Mouse (Mus musculus) forebrain, embryonic 13.5 days (tissue): ENCODE results near the gene Apaf1. TPM values are rescaled to one million over a fixed set of nuclear protein-coding genes. Genes with fewer than 3 reads are reported as not detected.

Experiments used
- ATAC-seq: fragments of 200-750 bp; cut with Nextera tagmentation; 2 replicates; pipeline ENCODE4 v1.8.0; 2017
- H3K27ac ChIP-seq: fragments of 300-500 bp; sonication (generic); 2 replicates; pipeline ENCODE4 v1.5.1; 2015; ENCODE audit warnings: inconsistent platforms, mild to moderate bottlenecking, moderate library complexity
- H3K27me3 ChIP-seq: fragments of 300-500 bp; sonication (generic); 2 replicates; pipeline ENCODE4 v1.6.1; 2015; ENCODE audit warnings: mild to moderate bottlenecking, inconsistent platforms
- H3K36me3 ChIP-seq: fragments of 300-500 bp; sonication (generic); 2 replicates; pipeline ENCODE4 v1.6.1; 2015; ENCODE audit warnings: mild to moderate bottlenecking, inconsistent platforms; ENCODE audit not compliant: poor library complexity, severe bottlenecking
- H3K4me1 ChIP-seq: fragments of 300-500 bp; sonication (generic); 2 replicates; pipeline ENCODE4 v1.6.1; 2015; ENCODE audit warnings: inconsistent platforms
- H3K4me2 ChIP-seq: fragments of 300-500 bp; sonication (generic); 2 replicates; pipeline ENCODE4 v1.6.1; 2015; ENCODE audit warnings: inconsistent platforms, mild to moderate bottlenecking, moderate library complexity
- H3K4me3 ChIP-seq: fragments of 300-500 bp; sonication (generic); 2 replicates; pipeline ENCODE4 v1.5.1; 2015; ENCODE audit warnings: mild to moderate bottlenecking, inconsistent platforms
- H3K9ac ChIP-seq: fragments of 300-500 bp; sonication (generic); 2 replicates; pipeline ENCODE4 v1.6.1; 2015; ENCODE audit warnings: mild to moderate bottlenecking, inconsistent platforms
- H3K9me3 ChIP-seq: fragments of 300-500 bp; sonication (generic); replicated peaks from 2 replicates; pipeline ENCODE4 v1.6.1; 2016; ENCODE audit warnings: inconsistent platforms
- WGBS: fragments of 180-500 bp; shearing (Covaris S2); methylation state at CpG from one replicate; pipeline ENCODE4 v1.1.7; 2015; 5-methylcytosine and 5-hydroxymethylcytosine counted together
- polyA plus RNA-seq: library from polyadenylated mRNA; unstranded; fragments of >200 nt; fragmentation: Nextera tagmentation; extraction: Ambion mirVana; gene quantifications from 2 replicates; pipeline ENCODE4 v1.2.1, GENCODE M21; 2015

Apaf1 gene
- polyA plus RNA-seq, 1 experiment from 2014 or later = 19.8 TPM

GRCm38 (mm10) chr10:91073345-91073744 lies 9.2 kb downstream of the Apaf1 start:
- H3K9ac ChIP-seq = no peak overlapping the region
- no peaks in the 10 kb centered on the region for H3K27me3 ChIP-seq
- ATAC-seq = no peak
- WGBS = 79% methylated on average over 3 of the region's 3 CpGs
- no peak overlapping the region for H3K27ac ChIP-seq
- no peak overlapping the region for H3K4me2 ChIP-seq
- H3K4me1 ChIP-seq = no peaks in the 10 kb centered on the region
- H3K4me3 ChIP-seq = no peak overlapping the region
- no peaks in the 10 kb centered on the region for H3K9me3 ChIP-seq
- H3K36me3 ChIP-seq = peaks cover 39% of the 10 kb centered on the region

- WGBS = 55% methylated on average over 1 of the region's 1 CpGs
- Histone ChIP-seq H3K9me3 (no peaks in the 10 kb centered on the region), H3K9ac (no peak overlapping the region), H3K27me3 (no peaks in the 10 kb centered on the region), H3K4me1 (no peaks in the 10 kb centered on the region), H3K4me2 (no peak overlapping the region), H3K27ac (no peak overlapping the region), H3K36me3 (peaks cover 33% of the 10 kb centered on the region), H3K4me3 (no peak overlapping the region)
- no peak for ATAC-seq
These were observed 10.8 kb downstream of the Apaf1 start for GRCm38 (mm10) chr10:91071768-91072167.

- Histone ChIP-seq H3K27me3 (no peaks in the 10 kb centered on the region), H3K27ac (no peak overlapping the region), H3K4me3 (no peak overlapping the region), H3K9me3 (no peaks in the 10 kb centered on the region), H3K9ac (no peak overlapping the region), H3K4me1 (no peaks in the 10 kb centered on the region), H3K4me2 (no peak overlapping the region), H3K36me3 (peaks cover 70% of the 10 kb centered on the region)
- WGBS = 92% methylated on average over 6 of the region's 6 CpGs
- ATAC-seq = no peak
These were observed 20.2 kb downstream of the Apaf1 start for GRCm38 (mm10) chr10:91062355-91062754.

GRCm38 (mm10) chr10:91060742-91061141 lies 21.8 kb downstream of the Apaf1 start:
- no peak overlapping the region for H3K9ac ChIP-seq
- H3K27ac ChIP-seq = no peak overlapping the region
- no peak for ATAC-seq
- no peaks in the 10 kb centered on the region for H3K4me1 ChIP-seq
- no peak overlapping the region for H3K4me3 ChIP-seq
- no peak overlapping the region for H3K4me2 ChIP-seq
- peaks cover 56% of the 10 kb centered on the region for H3K36me3 ChIP-seq
- no peaks in the 10 kb centered on the region for H3K27me3 ChIP-seq
- WGBS = 44% methylated on average over 5 of the region's 5 CpGs
- no peaks in the 10 kb centered on the region for H3K9me3 ChIP-seq

- Histone ChIP-seq H3K27ac (no peak overlapping the region), H3K27me3 (no peaks in the 10 kb centered on the region), H3K9me3 (no peaks in the 10 kb centered on the region), H3K4me1 (no peaks in the 10 kb centered on the region), H3K4me3 (no peak overlapping the region), H3K4me2 (no peak overlapping the region), H3K36me3 (peaks cover 54% of the 10 kb centered on the region), H3K9ac (no peak overlapping the region)
- ATAC-seq = no peak
These were observed 29.8 kb downstream of the Apaf1 start for GRCm38 (mm10) chr10:91052734-91053133.

- H3K4me3 ChIP-seq = no peak overlapping the region
- no peak overlapping the region for H3K27ac ChIP-seq
- no peaks in the 10 kb centered on the region for H3K4me1 ChIP-seq
- no peak for ATAC-seq
- H3K9ac ChIP-seq = no peak overlapping the region
- H3K36me3 ChIP-seq = peaks cover 70% of the 10 kb centered on the region
- no peaks in the 10 kb centered on the region for H3K27me3 ChIP-seq
- 91% methylated on average over 3 of the region's 3 CpGs for WGBS
- no peak overlapping the region for H3K4me2 ChIP-seq
- no peaks in the 10 kb centered on the region for H3K9me3 ChIP-seq
These were observed 31.4 kb downstream of the Apaf1 start for GRCm38 (mm10) chr10:91051156-91051555.

GRCm38 (mm10) chr10:91049696-91050095 lies 32.9 kb downstream of the Apaf1 start:
- Histone ChIP-seq H3K4me3 (no peak overlapping the region), H3K27ac (no peak overlapping the region), H3K4me2 (no peak overlapping the region), H3K36me3 (peaks cover 61% of the 10 kb centered on the region), H3K4me1 (no peaks in the 10 kb centered on the region), H3K9ac (no peak overlapping the region), H3K27me3 (no peaks in the 10 kb centered on the region), H3K9me3 (no peaks in the 10 kb centered on the region)
- no peak for ATAC-seq
- WGBS = 93% methylated on average over 4 of the region's 4 CpGs

GRCm38 (mm10) chr10:91033942-91034341 lies 48.6 kb downstream of the Apaf1 start:
- no peaks in the 10 kb centered on the region for H3K27me3 ChIP-seq
- no peak overlapping the region for H3K27ac ChIP-seq
- ATAC-seq = peak; percentile 81
- no peak overlapping the region for H3K4me2 ChIP-seq
- 22% methylated on average over 8 of the region's 8 CpGs for WGBS
- H3K9ac ChIP-seq = no peak overlapping the region
- H3K9me3 ChIP-seq = no peaks in the 10 kb centered on the region
- H3K36me3 ChIP-seq = peaks cover 34% of the 10 kb centered on the region
- H3K4me1 ChIP-seq = no peaks in the 10 kb centered on the region
- no peak overlapping the region for H3K4me3 ChIP-seq

GRCm38 (mm10) chr10:91032399-91032798 lies 50.2 kb downstream of the Apaf1 start:
- WGBS = 15% methylated on average over 4 of the region's 4 CpGs
- Histone ChIP-seq H3K9ac (no peak overlapping the region), H3K4me3 (no peak overlapping the region), H3K9me3 (no peaks in the 10 kb centered on the region), H3K36me3 (peaks cover 23% of the 10 kb centered on the region), H3K4me1 (no peaks in the 10 kb centered on the region), H3K27ac (no peak overlapping the region), H3K27me3 (no peaks in the 10 kb centered on the region), H3K4me2 (no peak overlapping the region)
- ATAC-seq = peak; percentile 76

GRCm38 (mm10) chr10:91031176-91031575 lies 51.4 kb downstream of the Apaf1 start:
- H3K27ac ChIP-seq = no peak overlapping the region
- H3K36me3 ChIP-seq = peaks cover 14% of the 10 kb centered on the region; the same call in 1 of the 2 replicates
- no peak overlapping the region for H3K4me2 ChIP-seq
- WGBS = 90% methylated on average over 9 of the region's 9 CpGs
- no peaks in the 10 kb centered on the region for H3K4me1 ChIP-seq
- no peak overlapping the region for H3K4me3 ChIP-seq
- H3K9me3 ChIP-seq = no peaks in the 10 kb centered on the region
- ATAC-seq = no peak
- H3K27me3 ChIP-seq = no peaks in the 10 kb centered on the region
- H3K9ac ChIP-seq = no peak overlapping the region

GRCm38 (mm10) chr10:91029002-91029539 lies 53.5 kb downstream of the Apaf1 start:
- no peak for ATAC-seq
- Histone ChIP-seq H3K9ac (no peak overlapping the region), H3K9me3 (no peaks in the 10 kb centered on the region), H3K27me3 (no peaks in the 10 kb centered on the region), H3K36me3 (peaks cover 14% of the 10 kb centered on the region; the same call in 1 of the 2 replicates), H3K27ac (no peak overlapping the region), H3K4me1 (no peaks in the 10 kb centered on the region), H3K4me3 (no peak overlapping the region), H3K4me2 (no peak overlapping the region)

GRCm38 (mm10) chr10:91027964-91028363 lies 54.6 kb downstream of the Apaf1 start:
- Histone ChIP-seq H3K9ac (no peak overlapping the region), H3K27me3 (no peaks in the 10 kb centered on the region), H3K4me2 (no peak overlapping the region), H3K4me3 (no peak overlapping the region), H3K27ac (no peak overlapping the region), H3K4me1 (no peaks in the 10 kb centered on the region), H3K36me3 (peaks cover 14% of the 10 kb centered on the region; the same call in 1 of the 2 replicates), H3K9me3 (no peaks in the 10 kb centered on the region)
- 82% methylated on average over 5 of the region's 5 CpGs for WGBS
- no peak for ATAC-seq

GRCm38 (mm10) chr10:91027468-91027867 lies 55.1 kb downstream of the Apaf1 start:
- no peaks in the 10 kb centered on the region for H3K4me1 ChIP-seq
- no peak overlapping the region for H3K27ac ChIP-seq
- no peak overlapping the region for H3K4me3 ChIP-seq
- H3K4me2 ChIP-seq = no peak overlapping the region
- no peak for ATAC-seq
- WGBS = 95% methylated on average over 4 of the region's 4 CpGs
- no peaks in the 10 kb centered on the region for H3K27me3 ChIP-seq
- no peak overlapping the region for H3K9ac ChIP-seq
- H3K36me3 ChIP-seq = peaks cover 14% of the 10 kb centered on the region; the same call in 1 of the 2 replicates
- H3K9me3 ChIP-seq = no peaks in the 10 kb centered on the region
